Mouse (Mus musculus) large intestine, adult 2 months (tissue): ENCODE results near the gene Rpl39. TPM values are rescaled to one million over a fixed set of nuclear protein-coding genes. Genes with fewer than 3 reads are reported as not detected.

ENCODE experiments used
- DNase-seq: peaks from one replicate; pipeline ENCODE4 v3.0.0-alpha.2; 2012; ENCODE audit warnings: low read depth, low spot score
- WGBS: fragments of 180-500 bp; shearing (Covaris S2); methylation state at CpG from one replicate; pipeline ENCODE4 v1.1.7; 2018; 5-methylcytosine and 5-hydroxymethylcytosine counted together
- polyA plus RNA-seq: library from polyadenylated mRNA; depleted of rRNA; stranded (reverse); fragments of >200 nt; gene quantifications from 2 replicates; pipeline ENCODE4 v1.2.3, GENCODE M21; 2012; rRNA removed

The Rpl39 gene
- polyA plus RNA-seq, 1 experiment: 104 TPM

GRCm38 (mm10) chrX:37074262-37074892 is 10.8 kb downstream of the Rpl39 start:
- WGBS: 35% methylated on average over 9 of the region's 9 CpGs

GRCm38 (mm10) chrX:37068766-37069165 is 16.4 kb downstream of the Rpl39 start:
- DNase-seq: no peak
- 76% methylated on average over 5 of the region's 5 CpGs for WGBS

More at GRCm38 (mm10) chrX:37074262-37074892, 10.8 kb downstream of the Rpl39 start:
- DNase-seq: no peak

GRCm38 (mm10) chrX:37067299-37067698 is 17.9 kb downstream of the Rpl39 start:
- 78% methylated on average over 3 of the region's 3 CpGs for WGBS

GRCm38 (mm10) chrX:37063902-37064301 is 21.3 kb downstream of the Rpl39 start:
- no peak for DNase-seq
- 64% methylated on average over 9 of the region's 9 CpGs for WGBS

More at GRCm38 (mm10) chrX:37067299-37067698, 17.9 kb downstream of the Rpl39 start:
- no peak for DNase-seq

- no peak for DNase-seq
- WGBS: 15% methylated on average over 70 of the region's 70 CpGs
Observed at GRCm38 (mm10) chrX:37048890-37049823, 36.0 kb downstream of the Rpl39 start.

GRCm38 (mm10) chrX:37048066-37048889 is 36.9 kb downstream of the Rpl39 start, which contains the start of gene Sowahd:
TSS of gene Sowahd (plus strand) at chrX:37048845.
- no peak for DNase-seq
- WGBS: 16% methylated on average over 37 of the region's 38 CpGs

- 23% methylated on average over 9 of the region's 9 CpGs for WGBS
- DNase-seq: no peak
Observed at GRCm38 (mm10) chrX:37042726-37043125, 42.5 kb downstream of the Rpl39 start.

Other genes starting within 250 kb of the Rpl39 start
- 41.4 and 43.5 TPM in 2 replicates for gene Ube2a, start 211.5 kb downstream of the Rpl39 start, polyA plus RNA-seq
- gene C330007P06Rik, start 211.3 kb downstream of the Rpl39 start, polyA plus RNA-seq: 5.0 and 11.2 TPM in 2 replicates
- 0.84 and 0.95 TPM in 2 replicates for gene Nkrf, start 182.5 kb downstream of the Rpl39 start, polyA plus RNA-seq
- 4.9 and 12.1 TPM in 2 replicates for gene Sept6, start 93.6 kb downstream of the Rpl39 start, polyA plus RNA-seq
- 0.18 TPM in 1 of 2 replicates, not detected in the other for gene Sowahd, start 36.6 kb downstream of the Rpl39 start, polyA plus RNA-seq
- 2.0 and 3.3 TPM in 2 replicates for gene Upf3b, start 24.9 kb upstream of the Rpl39 start, polyA plus RNA-seq
- 1.1 and 1.7 TPM in 2 replicates for gene Nkap, start 41.4 kb upstream of the Rpl39 start, polyA plus RNA-seq
- gene Akap14, start 83.4 kb upstream of the Rpl39 start, polyA plus RNA-seq: not detected in 2 replicates
- gene Ndufa1, start 105.8 kb upstream of the Rpl39 start, polyA plus RNA-seq: 253 and 320 TPM in 2 replicates
- gene Rnf113a1, start 105.8 kb upstream of the Rpl39 start, polyA plus RNA-seq: 2.8 and 3.3 TPM in 2 replicates
- not detected in 2 replicates for gene Gm9, start 125.6 kb upstream of the Rpl39 start, polyA plus RNA-seq
- not detected in 2 replicates for gene Rhox1, start 136.9 kb upstream of the Rpl39 start, polyA plus RNA-seq
- not detected in 2 replicates for gene Rhox2a, start 159.6 kb upstream of the Rpl39 start, polyA plus RNA-seq
- gene Rhox3a, start 164.5 kb upstream of the Rpl39 start, polyA plus RNA-seq: not detected in 2 replicates
- gene Rhox4a, start 179.9 kb upstream of the Rpl39 start, polyA plus RNA-seq: not detected in 2 replicates